Mouse (Mus musculus): ENCODE data around the gene Wwox.

Wwox gene

GRCm38 (mm10) chr8:114468526-114469207 is 29.2 kb downstream of the Wwox start:
- DNase-seq (ENCODE audit: low spot score) = no peak

GRCm38 (mm10) chr8:114469208-114469590 is 29.7 kb downstream of the Wwox start:
- DNase-seq (ENCODE audit: low spot score) = no peak

GRCm38 (mm10) chr8:114473546-114473945 is 34.1 kb downstream of the Wwox start:
- no peak for DNase-seq (ENCODE audit: low spot score)

GRCm38 (mm10) chr8:114476919-114477318 is 37.5 kb downstream of the Wwox start:
- no peak for DNase-seq (ENCODE audit: low spot score)

GRCm38 (mm10) chr8:114477790-114478189 is 38.3 kb downstream of the Wwox start:
- DNase-seq (ENCODE audit: low spot score) = no peak

- no peak for DNase-seq (ENCODE audit: low spot score)
Measured at GRCm38 (mm10) chr8:114479749-114480148, 40.3 kb downstream of the Wwox start.

GRCm38 (mm10) chr8:114491662-114492160 is 52.3 kb downstream of the Wwox start:
- no peak for DNase-seq (ENCODE audit: low spot score)

- no peak for DNase-seq (ENCODE audit: low spot score)
Measured at GRCm38 (mm10) chr8:114499448-114500144, 60.1 kb downstream of the Wwox start.

GRCm38 (mm10) chr8:114501906-114502305 is 62.5 kb downstream of the Wwox start:
- no peak for DNase-seq (ENCODE audit: low spot score)

- no peak for DNase-seq (ENCODE audit: low spot score)
Measured at GRCm38 (mm10) chr8:114503196-114503595, 63.7 kb downstream of the Wwox start.

GRCm38 (mm10) chr8:114504889-114505288 is 65.4 kb downstream of the Wwox start:
- DNase-seq (ENCODE audit: low spot score) = no peak

- no peak for DNase-seq (ENCODE audit: low spot score)
Measured at GRCm38 (mm10) chr8:114505351-114506347, 66.2 kb downstream of the Wwox start.

GRCm38 (mm10) chr8:114507404-114507803 is 67.9 kb downstream of the Wwox start:
- DNase-seq (ENCODE audit: low spot score) = no peak

GRCm38 (mm10) chr8:114510226-114510625 is 70.8 kb downstream of the Wwox start:
- DNase-seq (ENCODE audit: low spot score) = no peak

- DNase-seq (ENCODE audit: low spot score) = no peak
Measured at GRCm38 (mm10) chr8:114512075-114512935, 72.8 kb downstream of the Wwox start.

GRCm38 (mm10) chr8:114514692-114515091 is 75.2 kb downstream of the Wwox start:
- no peak for DNase-seq (ENCODE audit: low spot score)

GRCm38 (mm10) chr8:114523061-114523460 is 83.6 kb downstream of the Wwox start:
- no peak for DNase-seq (ENCODE audit: low spot score)

- DNase-seq (ENCODE audit: low spot score) = no peak
Measured at GRCm38 (mm10) chr8:114526626-114527267, 87.3 kb downstream of the Wwox start.

GRCm38 (mm10) chr8:114527648-114528221 is 88.3 kb downstream of the Wwox start:
- no peak for DNase-seq (ENCODE audit: low spot score)

- DNase-seq (ENCODE audit: low spot score) = no peak
Measured at GRCm38 (mm10) chr8:114529581-114529980, 90.1 kb downstream of the Wwox start.

All from adipocyte (in vitro differentiated cells).